Mouse (Mus musculus): ENCODE measurements at regions not wholly inside any gene's neighbourhood (a gene's known extent, or its start where the extent isn't known, plus 50 kb on each side); places are given as distances from the start of the nearest gene placed in this dataset.

DNA sequence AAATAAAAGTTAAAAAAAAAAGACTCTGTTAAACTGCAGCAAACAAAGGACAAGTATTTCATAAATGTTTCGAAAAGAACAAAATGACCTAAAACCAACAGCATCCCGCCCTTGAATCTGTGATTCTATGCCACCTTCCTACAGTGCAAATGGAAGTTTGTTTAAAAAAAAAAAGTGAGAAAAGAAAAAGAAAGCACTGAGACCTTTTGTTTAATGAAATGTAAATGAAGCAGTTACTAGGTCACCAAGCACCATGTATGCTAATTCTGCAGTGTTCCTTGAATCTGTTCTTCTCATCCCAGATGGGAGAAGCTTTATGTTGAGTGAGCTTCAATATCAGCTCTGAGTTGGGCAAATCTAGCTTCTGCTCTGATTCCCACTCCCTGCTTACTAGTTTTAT lies 64.8 kb downstream of the Dnajb9 start:
- DNase-seq (ENCODE audit: low read depth, low spot score), result no peak

DNA sequence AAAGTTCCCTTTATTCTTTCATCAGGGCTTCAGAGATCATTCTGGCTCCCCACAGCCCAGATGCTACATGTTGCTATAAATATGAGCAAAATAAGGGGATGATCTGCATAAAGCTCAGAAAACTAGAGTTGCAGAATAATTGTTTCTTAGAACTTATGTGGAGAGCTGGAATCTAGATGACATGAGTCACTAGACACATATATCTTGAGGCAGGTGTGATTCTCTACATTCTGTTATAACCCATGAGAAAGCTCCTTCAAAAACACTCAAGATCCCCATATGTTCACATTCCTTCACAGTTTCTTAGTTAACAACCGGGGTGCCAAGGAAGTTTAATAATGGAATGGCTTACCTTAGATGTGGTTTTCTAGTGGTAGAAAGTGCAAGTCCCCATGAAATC lies 71.1 kb downstream of the Dnajb9 start:
- DNase-seq (ENCODE audit: low read depth, low spot score), result no peak

DNA sequence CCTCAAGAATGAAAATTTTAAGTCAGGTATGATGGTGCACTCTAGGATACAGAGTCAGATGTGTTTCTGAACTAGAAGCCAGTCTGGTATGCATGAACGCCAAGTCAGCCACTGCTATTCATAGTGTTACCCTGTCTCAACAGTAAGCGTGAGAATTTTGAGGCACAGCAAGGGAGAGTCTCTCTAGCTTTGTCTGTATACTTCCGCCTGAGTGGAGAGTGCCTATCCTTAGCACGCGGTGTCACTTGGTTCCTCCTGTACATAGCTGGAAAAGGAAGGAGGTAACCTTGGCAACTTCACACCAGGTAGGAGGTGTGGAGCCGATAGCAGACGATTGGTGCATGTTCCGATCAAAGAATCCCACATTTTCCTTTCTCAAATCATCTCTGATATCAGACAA lies 81.3 kb downstream of the Dnajb9 start:
- DNase-seq (ENCODE audit: low read depth, low spot score), result no peak

DNA sequence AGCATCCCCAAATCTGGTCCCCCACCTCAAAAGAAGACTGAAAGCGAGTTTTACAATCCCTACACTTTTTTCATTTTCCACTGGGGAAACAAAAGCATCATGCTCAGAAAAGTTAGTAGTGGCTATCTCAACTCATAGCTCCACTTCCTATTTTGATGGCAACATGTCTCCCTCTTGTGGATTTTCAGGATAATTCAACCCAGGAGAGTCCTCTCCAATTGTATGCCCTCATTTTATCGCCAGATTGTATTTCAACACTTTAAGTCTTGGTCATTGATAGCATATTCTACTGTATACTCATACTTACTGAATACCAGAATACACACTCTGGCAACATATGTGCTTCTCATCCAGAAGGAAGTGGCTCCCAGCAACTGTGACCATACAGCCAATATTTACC lies 105.0 kb downstream of the Dnajb9 start:
- no peak for DNase-seq (ENCODE audit: low read depth, low spot score)

DNA sequence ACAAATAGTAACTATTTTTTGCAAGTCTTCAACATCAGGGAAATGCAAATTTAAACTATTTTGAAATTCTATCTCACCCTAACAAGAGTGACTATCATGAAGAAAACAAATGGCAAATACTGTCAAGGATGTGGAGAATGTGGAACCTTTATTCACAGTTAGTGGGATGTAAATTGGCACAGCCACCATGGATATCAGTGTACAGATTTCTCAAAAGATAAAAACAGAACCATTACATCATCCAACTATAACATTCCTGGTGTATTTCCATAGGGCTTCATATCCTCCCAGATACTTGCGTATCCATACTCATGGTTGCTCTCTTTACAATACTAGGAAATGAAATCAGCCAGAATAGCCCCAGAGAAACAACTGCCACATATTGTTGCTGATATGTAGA lies 110.9 kb downstream of the Dnajb9 start:
- DNase-seq (ENCODE audit: low read depth, low spot score), result no peak

DNA sequence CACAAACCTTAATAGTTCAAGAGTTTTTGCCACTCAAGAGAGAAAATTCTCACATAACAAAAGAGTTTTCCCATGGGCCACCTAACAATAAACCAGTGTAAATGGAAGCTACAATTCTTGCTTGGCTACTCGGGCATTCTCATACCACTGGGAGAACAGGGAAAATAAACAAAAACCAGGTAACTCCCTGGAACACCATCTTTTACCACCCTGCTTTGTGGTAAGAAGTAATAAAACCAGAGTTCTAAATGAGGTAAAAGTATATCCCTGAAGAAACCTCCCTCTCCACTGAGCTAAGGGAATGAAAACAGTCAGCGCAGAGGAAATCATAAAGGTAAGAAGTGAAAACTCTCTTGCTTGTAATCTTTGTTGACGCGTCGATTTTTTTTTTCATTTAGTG lies 138.4 kb downstream of the Dnajb9 start:
- DNase-seq (ENCODE audit: low read depth, low spot score), result no peak

DNA sequence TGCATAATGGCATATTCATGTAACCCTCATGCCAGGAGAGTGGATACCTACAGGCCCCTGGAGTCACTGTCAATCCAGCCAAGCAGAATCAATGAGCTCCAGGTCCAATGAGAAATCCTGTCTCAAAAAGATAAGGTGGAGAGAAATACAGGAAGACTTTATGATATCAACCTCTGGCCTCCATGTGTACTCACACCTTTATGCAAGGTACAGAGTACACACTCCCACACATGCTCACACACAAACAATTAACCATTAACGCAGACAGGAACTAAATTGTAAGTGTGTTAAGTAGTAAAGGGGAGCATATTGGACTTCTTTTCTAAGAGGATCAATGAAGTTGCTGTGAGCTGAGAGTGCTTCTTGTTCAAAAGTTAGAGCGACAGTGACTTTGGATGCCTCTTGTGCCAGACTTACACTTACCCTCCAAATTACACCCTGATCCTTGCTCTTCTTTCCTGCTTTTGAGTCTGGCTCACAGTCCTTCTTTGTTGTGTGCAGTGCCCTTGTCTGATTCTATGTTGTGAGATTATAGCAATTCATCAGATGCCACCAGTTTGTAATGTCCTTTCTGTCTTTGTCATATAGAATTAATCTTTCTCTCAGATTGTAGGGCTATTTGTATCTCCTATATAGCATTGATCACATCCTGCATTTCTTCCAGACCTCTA lies 153.5 kb downstream of the Dnajb9 start:
- no peak for DNase-seq (ENCODE audit: low read depth, low spot score)

DNA sequence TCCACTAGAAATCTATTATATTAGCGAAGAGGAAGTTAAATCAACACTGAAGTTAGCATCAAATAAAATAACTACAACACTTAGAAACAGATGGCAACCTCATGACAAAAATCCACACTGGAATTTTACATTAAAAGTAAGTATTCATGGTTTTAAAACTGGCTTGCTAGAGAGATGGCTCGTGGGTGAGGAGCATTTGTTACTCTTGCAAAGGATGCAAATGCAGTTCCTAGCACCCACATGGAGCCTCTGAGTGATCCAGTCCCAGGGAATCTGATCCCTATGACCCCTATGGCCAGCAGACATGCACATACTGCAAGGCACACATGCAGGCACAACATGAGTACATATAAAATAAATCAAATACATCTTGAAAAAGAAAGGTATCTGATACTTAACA lies 164.3 kb downstream of the Dnajb9 start:
- DNase-seq (ENCODE audit: low read depth, low spot score), result no peak

DNA sequence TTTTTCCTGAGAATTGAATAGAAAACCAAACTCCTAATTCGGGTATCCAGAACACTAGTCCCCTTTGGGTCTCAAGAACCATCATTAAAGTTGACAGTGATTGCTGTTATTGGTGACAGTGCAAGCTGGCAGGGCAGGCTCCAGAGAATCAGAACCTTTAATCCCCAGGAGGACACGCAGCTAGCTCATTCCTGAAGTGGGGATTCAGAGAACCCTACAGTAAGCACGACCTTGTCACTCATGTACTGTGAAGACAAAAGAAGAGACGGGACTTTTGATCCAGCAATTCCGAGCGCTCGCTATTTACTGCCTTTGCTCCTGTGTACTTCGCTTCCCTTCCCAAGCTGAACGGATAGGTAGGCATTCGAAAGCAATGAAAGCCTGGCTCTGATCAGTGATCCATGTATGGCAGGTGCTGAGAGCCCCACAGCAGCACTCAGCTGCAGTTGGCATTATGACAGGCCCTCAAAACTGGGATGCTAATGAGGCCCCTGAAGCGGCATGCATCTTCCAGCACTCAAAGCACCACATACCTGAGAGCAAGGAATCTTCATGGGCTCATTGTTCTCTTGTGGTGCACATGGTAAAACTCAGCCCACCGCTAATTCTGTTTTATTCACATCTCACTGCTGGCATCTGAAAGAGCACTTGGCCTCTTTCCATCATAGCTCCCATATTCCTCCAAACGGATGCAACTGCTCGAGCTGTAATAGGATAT lies 165.6 kb downstream of the Dnajb9 start:
- DNase-seq (ENCODE audit: low read depth, low spot score), result no peak

DNA sequence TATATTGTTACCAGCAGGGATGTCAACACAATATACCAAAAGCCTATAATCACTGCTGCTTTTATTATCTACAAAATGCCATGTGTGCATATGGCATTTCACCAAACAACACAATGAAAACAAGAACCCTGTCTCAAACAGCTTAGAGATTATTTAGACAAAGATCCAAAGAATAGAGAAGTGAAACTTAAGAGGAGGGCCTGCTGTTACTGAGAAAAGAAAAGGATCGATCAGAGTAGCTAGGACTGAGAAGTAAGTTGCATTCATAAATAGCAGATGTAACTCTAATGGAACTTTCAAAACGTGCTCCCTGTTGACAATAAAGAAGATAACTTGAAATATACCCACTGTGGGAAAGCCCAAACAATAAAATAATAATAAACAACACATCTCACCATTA lies 203.3 kb downstream of the Dnajb9 start:
- no peak for DNase-seq (ENCODE audit: low read depth, low spot score)

DNA sequence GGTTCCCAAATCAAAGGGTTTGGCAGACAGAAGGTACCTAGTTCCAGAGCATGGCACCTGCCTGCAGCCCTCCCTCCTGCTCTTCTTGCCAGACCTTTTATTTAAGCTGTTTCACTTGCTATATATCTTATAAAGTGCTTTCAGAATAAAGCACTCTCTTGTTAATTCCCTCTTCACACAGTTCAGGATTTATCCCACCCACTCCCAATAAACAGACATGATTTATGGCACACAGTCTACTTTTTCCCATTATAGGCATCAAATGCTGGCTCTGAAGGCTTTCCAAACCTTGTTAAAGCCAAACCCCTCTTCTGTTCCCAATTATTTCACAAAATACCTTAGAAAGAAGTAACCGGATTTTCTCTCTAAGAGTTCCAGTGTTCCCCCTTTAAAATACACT lies 226.6 kb downstream of the Dnajb9 start:
- no peak for DNase-seq (ENCODE audit: low read depth, low spot score)

DNA sequence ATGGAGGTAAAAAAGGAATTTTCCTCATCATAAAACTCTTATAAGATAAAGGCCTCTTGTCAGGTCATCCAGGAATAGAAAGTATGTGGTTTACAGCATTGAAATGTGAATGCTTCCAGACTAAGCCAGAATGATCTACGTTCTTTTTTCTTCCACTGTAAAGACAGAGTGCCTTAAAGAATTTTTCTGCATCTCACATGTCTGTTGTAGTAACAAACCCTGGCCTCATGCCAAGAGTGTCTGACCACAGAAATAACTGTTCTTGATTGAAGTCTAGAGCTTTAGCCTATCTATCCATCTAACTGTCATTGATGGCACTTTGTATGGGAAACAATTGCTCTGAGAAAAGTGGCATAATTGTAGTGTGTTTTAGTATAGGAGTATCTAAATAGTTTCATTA lies 246.2 kb downstream of the Dnajb9 start:
- DNase-seq (ENCODE audit: low read depth, low spot score), result no peak

DNA sequence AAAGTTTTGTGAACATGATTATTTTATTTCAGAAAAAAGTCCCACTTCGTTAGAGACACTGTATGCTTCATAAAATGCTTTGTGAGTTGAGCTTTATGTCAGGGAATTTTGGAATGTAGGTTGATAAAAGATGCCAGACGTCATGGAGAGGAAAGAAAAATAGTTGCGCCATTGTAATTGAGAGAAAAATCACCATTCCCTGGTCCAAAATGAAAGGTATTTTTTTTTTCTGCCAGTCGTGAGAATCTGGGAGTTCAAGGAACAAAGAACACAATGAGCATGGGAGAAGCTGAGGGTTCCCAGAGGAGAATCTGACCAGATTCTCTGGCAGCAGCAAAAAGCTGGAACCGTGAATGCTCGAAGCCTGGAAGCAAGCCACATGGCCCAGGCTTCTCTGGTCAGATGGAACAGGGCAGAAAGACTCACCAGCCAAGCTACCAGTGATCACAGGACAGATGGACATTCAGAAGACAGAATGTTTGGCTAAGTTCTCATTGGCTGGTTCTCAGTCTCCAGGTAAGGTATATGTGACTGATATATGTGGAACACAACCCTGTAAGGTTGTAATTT lies 247.5 kb downstream of the Dnajb9 start:
- DNase-seq (ENCODE audit: low read depth, low spot score), result no peak

DNA sequence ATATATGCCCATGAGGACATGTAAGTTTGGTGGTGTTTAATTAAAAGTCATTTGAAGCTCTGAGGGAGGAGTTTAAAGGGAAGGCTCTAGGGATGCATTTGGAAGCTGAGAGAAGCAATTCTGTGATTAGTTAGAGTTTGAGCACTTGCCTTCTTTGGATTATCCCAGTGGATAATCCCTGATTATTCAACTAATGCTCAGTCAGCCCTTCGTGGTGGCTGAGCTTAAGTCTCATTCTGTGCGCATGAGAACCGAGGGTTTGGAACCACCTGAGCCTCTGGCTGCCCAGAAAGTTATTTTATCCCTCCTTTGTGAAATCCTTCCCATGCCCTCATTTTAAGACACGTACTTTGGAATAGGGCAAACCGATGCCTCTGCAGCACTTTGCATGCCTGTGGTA lies 285.9 kb downstream of the Dnajb9 start:
- DNase-seq (ENCODE audit: low read depth, low spot score), result peak; percentile 18

DNA sequence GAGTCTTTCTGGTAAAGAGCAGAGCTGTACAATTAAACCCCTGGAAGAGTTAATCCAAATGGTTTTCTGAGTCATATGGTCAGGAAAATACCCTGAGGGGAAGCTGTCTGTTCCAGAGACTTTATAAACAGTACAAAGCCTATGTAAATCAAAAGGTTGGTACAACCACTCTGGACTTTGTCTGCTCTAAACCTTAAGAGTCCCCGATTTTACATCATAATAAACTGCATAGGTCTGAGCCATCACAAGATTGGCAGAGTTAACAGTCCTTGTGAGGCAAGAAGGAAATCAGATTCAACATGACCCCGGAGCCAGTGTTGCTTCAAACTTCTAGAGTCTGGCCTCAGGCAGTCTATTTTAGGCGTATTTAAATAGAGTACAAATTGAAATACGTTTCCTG lies 289.7 kb downstream of the Dnajb9 start:
- no peak for DNase-seq (ENCODE audit: low read depth, low spot score)

DNA sequence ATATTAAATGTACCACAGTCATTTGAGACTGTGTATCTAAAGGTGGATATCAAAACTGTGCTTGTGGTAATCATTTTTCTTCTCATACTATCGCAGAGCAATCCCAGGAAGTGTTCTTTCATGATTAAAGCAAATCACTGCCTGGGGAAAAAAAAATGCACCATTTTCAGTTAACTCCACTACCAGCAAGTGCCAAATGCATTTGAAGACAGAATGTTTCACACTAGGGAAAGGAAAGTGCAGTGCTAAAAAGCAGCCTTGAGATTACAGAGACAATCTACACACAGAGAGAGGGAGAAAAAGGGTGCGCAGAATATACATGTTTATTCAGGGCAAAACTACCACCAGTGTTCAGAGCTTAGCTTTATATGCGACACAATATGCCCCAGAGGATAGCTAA lies 291.0 kb downstream of the Dnajb9 start:
- DNase-seq (ENCODE audit: low read depth, low spot score), result no peak

DNA sequence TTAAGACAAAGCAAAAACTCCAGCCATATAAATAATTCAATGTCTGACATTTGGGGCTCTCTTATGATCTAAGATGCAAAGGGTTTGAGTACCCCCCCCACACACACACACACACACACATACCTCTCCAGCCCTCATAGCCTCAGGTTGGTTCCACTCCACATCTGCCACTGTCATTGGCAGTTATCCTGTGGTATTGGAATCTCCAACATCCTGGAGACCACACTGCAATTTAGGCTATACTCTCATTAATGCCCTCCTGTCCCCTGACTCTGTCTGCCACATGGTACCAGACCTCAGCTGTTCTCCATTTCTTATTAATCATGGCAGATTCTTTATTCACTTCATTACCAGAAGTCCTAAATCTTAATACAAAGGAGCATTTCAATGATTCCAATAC lies 293.3 kb downstream of the Dnajb9 start:
- no peak for DNase-seq (ENCODE audit: low read depth, low spot score)

DNA sequence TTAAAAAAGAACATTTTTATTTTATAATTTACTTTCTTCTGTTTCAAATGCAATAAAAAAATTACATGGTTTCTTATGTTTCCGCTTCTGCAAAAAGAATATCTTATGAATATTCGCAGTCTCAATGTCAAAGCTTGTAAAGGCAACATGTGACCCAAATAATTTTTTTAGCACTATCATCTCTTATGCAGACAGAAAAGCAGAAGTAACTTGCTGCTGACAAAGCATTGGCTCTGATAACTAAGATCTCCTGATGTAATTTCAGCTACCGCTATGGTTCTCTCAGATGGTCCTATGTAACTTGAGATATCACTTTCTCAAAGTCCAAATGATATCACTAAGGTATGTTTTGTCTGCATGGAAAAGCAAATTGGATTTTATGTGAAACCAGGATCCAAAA lies 310.9 kb downstream of the Dnajb9 start:
- DNase-seq (ENCODE audit: low read depth, low spot score), result no peak

DNA sequence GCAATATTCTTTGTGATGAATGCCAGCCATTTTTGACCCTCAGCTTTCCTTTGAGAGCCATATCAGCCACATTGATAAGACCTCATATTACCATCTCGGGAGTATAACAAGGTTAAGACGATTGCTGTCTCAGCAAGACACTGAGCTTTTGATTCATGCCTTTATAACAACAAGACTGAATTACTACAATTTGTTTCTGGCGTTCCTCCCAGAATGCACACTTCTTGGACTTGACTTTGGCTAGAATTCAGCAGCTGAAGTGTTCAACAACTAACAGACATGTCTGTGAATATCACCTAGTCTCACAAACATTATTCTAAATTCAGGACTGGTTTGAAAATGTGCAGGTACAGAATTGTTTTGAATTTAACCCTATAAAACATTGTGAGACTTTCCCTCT lies 324.5 kb downstream of the Dnajb9 start:
- no peak for DNase-seq (ENCODE audit: low read depth, low spot score)

DNA sequence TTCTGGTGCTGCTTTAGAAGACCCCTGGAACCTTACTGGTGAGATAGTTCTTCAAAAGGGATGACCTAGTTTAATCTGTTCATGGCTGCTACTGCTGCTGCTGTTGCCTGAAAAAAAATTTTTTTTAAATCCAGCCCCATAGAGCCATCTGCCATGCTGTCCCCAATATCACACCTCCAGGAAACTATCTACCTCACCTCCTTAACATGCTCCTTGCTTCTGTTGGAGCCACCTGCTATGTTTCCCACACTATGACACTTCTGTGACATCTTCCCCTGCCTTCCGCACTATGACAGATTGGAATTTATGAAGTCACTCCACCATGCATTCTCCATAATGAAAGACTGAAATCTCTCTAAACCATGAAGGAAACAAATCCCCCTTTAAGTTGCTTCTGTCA lies 349.6 kb downstream of the Dnajb9 start:
- no peak for DNase-seq (ENCODE audit: low read depth, low spot score)

DNA sequence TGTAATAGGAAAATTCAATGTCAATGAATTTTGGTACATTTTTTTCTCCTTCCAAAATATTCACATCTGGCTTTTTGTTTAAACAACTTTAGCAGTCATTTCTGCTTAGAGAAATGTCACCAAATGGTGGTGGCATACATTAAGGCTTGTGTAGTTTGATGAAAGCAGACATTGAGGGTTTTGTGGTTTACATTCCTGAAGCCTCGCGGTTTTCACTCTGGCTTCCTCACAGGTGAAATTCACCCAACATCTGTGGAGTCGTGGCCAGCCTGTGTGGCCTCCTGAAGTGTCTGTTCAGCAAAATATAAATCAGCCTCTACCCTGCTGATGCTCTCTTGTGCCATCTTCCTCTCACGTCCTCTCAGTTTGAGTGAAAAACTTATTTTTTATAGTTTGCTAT lies 353.8 kb downstream of the Dnajb9 start:
- no peak for DNase-seq (ENCODE audit: low read depth, low spot score)

DNA sequence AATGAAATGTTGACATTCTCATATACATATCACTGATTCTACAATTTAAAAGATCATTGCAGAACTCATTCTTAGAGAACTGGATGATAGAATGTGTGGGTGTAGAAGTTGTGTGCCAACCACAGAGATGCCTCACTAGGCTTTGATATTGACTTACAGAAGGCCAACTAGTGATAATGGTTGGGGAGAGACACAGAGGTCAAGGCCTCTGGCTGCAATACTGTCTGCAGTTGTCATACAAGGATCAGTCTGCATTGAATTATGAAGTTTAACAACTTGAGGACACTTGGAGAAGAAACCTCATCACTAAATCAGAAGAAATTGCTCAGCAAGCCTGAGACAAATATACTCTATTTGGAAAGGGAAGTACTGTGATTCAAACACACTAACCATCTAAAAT lies 357.9 kb downstream of the Dnajb9 start:
- DNase-seq (ENCODE audit: low read depth, low spot score), result no peak

DNA sequence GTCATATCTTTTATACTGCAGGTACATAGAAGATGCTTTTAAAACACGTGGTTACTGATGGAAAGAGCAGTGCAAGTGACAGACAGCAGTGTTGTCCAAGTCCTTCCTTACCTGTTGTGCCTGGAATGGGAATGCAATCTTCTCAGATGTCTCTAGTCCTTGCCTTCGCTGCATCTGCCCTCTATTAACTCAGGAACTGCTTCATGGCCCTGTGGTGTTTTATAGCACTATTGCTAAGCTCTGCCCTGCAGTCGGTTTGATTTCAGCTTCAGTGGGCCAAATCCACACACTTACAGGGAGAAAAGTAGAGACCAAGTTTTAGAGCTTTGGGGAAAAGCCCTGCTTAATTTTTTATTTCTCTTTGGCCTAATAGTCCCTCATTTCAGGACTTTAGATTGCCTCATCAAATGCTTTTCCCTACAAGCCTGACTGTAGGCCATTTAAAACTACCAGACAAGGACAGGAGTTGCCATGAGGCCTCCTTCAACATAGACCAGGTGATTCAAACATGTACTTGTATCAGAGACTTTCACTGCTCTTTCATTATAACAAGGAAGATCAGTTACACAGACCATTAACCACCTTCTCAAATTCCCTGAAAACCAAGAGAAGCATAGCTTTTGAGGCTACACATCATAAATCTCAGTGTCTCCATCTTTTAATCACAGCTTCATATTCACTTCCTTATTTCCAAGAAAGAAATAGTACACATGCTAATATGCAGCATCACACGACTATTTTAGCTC lies 358.7 kb downstream of the Dnajb9 start:
- DNase-seq (ENCODE audit: low read depth, low spot score), result no peak

Data from retina, adult 2 months (tissue).